Mouse (Mus musculus) E14TG2a.4 (cell line): Measurements from ENCODE around the gene Pdcd7.

Experiments
- H3K27me3 ChIP-seq: 2 replicates; pipeline ENCODE4 v1.6.1; 2014; ENCODE audit warnings: low read length, control low read depth; ENCODE audit not compliant: insufficient read depth
- H3K36me3 ChIP-seq: 2 replicates; pipeline ENCODE4 v1.6.1; 2014; ENCODE audit warnings: low read length, control low read depth; ENCODE audit not compliant: insufficient read depth
- H3K4me1 ChIP-seq: replicated peaks from 2 replicates; pipeline ENCODE4 v1.6.1; 2014; ENCODE audit warnings: low read depth, low read length, control low read depth
- H3K4me3 ChIP-seq: replicated peaks from 2 replicates; pipeline ENCODE4 v1.5.1; 2014; ENCODE audit warnings: mild to moderate bottlenecking, low read length
- H3K9me3 ChIP-seq: 2 replicates; pipeline ENCODE4 v1.6.1; 2014; ENCODE audit warnings: low read length, control low read depth
- CTCF ChIP-seq: conservative IDR thresholded peaks from 2 replicates; pipeline ENCODE4 v1.5.1; 2014; ENCODE audit warnings: low read length
- NANOG ChIP-seq: IDR thresholded peaks from 2 replicates; pipeline ENCODE4 v1.6.1; 2014; ENCODE audit warnings: borderline replicate concordance, low read length, mixed read lengths
- POU5F1 ChIP-seq: IDR thresholded peaks from 2 replicates; pipeline ENCODE4 v1.6.1; 2014; ENCODE audit warnings: low read length, borderline replicate concordance

Gene Pdcd7

DNA sequence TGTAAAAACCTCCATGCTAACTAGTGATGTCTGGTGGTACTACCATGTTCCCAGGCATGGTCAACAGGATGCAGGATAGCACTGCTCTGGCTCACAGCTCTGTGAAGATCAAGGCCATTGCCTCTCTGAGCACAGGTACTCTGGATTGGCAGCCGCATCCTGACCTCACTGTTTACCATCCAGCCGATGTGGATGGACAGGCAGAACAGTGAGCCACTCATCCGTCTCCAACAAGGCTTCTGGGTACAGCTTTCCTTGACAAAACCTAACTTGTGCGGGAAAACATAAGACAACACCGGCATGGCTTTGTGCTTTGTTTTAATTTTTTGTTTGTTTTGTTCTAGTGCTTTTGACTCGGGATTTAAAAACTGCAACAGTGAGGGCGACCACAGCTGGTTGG is 19.8 kb downstream of the Pdcd7 start:
- peaks cover 19% of the 10 kb centered on the region for H3K4me1 ChIP-seq
- TF ChIP-seq NANOG, result no peak
- no peak overlapping the region for H3K4me3 ChIP-seq
- H3K9me3 ChIP-seq, result no peaks in the 10 kb centered on the region
- peaks cover 32% of the 10 kb centered on the region for H3K36me3 ChIP-seq
- H3K27me3 ChIP-seq, result peaks cover under 1% of the 10 kb centered on the region; the same call in 1 of the 2 replicates

DNA sequence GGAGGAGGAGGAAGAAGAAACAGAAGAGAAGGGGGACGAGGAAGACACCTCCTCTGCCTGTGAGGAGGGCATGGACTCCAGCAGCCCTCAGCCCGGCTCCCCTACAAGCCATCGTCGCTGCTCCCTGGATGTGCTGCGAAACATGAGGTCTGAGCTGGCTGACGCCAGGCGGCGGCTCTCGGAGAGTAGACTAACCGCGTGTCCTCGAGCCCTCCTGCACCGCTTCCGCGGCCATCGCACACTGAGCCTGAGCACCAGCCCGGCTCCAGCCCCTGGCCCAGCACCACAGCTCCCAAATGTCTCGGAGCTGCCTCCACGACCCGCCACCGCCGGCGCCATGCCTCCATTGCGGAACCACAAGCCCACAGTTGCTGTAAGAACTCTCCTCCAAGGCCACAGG is 25.9 kb downstream of the Pdcd7 start:
- peaks cover 16% of the 10 kb centered on the region for H3K27me3 ChIP-seq
- H3K4me3 ChIP-seq, result peak overlapping the region; percentile 72
- TF ChIP-seq CTCF, result no peak
- no peak for TF ChIP-seq NANOG
- no peak for TF ChIP-seq POU5F1
- H3K36me3 ChIP-seq, result peaks cover 23% of the 10 kb centered on the region; the same call in 1 of the 2 replicates
- H3K9me3 ChIP-seq, result no peaks in the 10 kb centered on the region
- H3K4me1 ChIP-seq, result peaks cover 13% of the 10 kb centered on the region

DNA sequence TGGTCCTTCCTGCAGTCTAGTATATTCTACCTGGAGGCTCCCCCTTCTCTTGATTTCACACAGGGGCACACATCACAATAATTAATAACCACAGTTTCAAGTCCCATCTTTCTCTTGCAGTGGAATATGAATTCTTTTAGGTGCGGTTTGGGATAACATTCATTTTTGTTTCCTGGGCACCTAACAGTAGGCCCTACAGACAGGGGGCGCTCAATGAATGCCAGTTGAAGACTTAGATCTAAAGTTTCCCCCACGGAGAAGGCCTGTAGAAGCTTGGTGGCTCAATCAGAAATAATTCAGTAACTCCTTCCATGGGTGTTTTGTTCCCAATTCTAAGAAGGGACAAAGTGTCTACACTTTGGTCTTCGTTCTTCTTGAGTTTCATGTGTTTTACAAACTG is 26.5 kb downstream of the Pdcd7 start:
- Histone ChIP-seq H3K36me3 (peaks cover 29% of the 10 kb centered on the region), H3K4me1 (peaks cover 13% of the 10 kb centered on the region), H3K27me3 (peaks cover 22% of the 10 kb centered on the region), H3K4me3 (peak overlapping the region; percentile 72; the same call in 1 of the 2 replicates), H3K9me3 (no peaks in the 10 kb centered on the region)
- TF ChIP-seq NANOG (no peak), CTCF (peak; percentile 66), POU5F1 (no peak)

DNA sequence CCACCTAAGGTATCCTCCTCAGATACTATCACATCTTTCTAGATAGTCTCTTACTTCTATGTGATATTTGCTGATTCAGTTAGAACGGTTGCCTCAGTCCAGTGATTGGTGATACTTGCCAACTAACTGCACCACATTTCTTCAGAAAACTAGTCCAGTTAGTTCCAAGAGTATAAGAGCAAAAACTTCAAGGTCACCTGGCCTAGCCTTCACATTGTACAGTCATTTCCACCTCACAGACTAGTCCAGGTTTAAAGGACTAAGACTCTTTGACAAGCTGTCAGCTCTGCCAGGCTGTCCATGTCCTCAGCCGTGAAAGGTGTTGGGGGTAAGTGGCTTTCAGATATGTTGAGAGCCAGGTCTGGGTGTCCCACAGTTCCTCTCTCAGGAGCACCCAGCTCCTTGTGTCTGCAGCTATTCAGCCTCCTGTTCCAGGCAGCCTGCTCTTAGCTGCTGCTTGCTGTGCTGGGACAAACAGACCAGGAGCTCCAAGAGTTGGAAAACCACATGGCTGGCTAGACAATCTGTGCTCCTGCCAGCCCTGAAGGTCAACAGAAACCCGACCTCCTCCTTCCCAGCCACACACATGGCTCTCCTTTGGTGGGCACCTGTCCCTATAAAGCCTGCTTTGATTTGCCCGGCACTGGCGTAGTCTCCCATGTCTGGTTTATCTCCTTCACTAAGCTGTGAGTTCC is 28.7 kb downstream of the Pdcd7 start:
- no peak for TF ChIP-seq CTCF
- no peak for TF ChIP-seq NANOG
- TF ChIP-seq POU5F1, result no peak
- Histone ChIP-seq H3K4me1 (peaks cover 8% of the 10 kb centered on the region; the same call in 1 of the 2 replicates), H3K4me3 (no peak overlapping the region), H3K36me3 (peaks cover 33% of the 10 kb centered on the region), H3K9me3 (no peaks in the 10 kb centered on the region), H3K27me3 (peaks cover 25% of the 10 kb centered on the region)

DNA sequence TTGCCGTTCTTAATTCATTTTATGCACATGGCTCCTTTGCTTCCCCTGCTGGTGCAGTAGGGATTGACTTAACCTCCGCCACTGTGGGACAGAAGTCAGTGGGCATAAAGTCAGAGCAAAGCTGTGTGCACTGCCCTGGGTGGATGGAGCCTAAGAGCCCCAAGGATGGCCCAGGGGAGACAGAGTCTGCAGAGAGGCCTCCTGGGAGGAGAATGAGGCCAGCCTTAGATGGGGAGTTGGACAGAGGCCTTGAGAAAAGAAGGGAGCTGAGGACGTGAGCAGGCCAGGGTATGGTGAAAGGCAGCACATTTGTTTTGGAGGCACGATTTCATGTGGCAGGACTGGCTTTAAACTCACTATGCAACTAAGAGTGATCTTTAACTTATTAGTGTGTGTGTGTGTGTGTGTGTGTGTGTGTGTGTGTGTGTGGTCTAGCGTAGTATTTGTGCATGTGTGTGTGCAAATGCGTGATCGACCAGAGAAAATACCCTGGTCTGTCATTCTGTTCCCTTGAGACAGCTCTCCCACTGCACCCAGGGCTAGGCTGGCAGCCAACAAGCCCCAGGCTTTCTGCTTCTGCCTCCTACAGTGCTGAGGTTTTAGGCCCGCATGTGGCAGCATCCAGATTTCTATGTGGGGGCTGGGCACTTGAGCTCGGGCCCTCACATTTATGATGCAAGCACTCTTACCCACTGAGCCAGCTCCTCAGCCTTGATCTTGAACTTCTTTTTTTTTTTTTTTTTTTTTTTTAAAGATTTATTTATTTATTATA is 29.4 kb downstream of the Pdcd7 start:
- H3K36me3 ChIP-seq, result peaks cover 33% of the 10 kb centered on the region
- H3K9me3 ChIP-seq, result no peaks in the 10 kb centered on the region
- H3K4me3 ChIP-seq, result no peak overlapping the region
- H3K4me1 ChIP-seq, result peaks cover 8% of the 10 kb centered on the region; the same call in 1 of the 2 replicates
- H3K27me3 ChIP-seq, result peaks cover 26% of the 10 kb centered on the region
- no peak for TF ChIP-seq NANOG
- TF ChIP-seq POU5F1, result no peak
- TF ChIP-seq CTCF, result no peak

DNA sequence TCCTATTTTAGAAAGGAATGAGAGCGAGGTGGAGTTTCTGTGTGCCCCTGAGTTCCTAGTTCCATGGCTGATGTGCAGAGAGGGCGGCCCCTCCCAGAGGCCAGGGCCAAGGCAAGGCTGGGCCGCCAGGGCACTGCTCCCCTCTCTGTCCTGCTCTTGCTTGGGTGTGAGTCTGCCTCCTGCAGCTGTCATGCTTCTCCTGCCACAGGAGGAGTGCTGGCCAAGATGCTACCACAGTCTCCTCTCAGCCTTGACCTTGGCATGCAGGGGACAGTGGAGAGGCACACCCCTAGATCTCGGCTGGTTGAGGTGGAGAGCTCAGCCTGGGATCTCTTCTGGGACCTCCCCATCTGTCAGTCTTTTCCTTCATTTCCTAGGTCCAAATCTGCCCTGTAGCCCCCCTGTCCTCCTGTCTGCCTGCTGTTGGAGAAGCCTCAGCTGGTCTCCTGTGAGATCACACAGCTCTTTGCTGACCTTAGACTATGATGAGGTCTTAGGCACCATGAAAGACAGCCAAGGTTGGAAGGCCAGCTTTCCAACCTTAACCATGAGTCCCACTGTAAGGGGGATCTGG is 35.2 kb downstream of the Pdcd7 start:
- Histone ChIP-seq H3K9me3 (no peaks in the 10 kb centered on the region), H3K27me3 (peaks cover 30% of the 10 kb centered on the region)

DNA sequence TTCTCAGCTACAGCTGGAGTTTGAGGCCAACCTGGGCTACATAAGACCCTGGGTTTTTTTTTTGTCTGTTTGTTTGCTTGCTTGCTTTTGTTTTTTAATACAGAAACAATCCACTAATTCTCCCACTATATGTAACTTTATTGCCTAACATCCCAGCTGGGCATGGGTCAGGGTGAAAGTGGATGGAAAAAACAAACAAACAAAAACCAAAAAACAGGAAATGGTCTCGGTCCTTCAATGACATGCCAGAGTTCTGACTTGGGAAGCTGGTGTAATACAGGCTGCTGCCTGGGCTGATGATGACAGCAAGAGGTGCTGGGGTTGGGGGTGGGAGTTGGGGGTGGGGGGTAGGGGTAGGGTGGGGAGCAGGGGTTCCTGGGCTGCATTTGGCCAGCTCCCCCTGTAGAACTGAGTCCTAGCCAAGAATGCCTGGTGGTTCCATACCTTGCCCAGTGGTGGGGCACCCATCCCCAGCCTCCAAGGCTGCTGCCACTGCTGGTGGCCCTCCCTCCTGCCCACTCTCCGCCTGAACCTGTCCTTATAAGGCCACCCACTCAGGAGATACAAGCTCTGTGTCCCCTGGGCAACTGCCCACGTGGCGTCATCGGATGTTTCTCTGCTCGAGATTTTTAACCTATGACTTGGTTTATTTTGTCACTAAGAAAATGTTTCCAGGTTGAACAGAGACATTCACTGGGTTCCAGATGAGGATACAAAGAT is 36.3 kb downstream of the Pdcd7 start:
- Histone ChIP-seq H3K4me1 (no peaks in the 10 kb centered on the region), H3K27me3 (peaks cover 30% of the 10 kb centered on the region), H3K4me3 (no peak overlapping the region), H3K36me3 (peaks cover 7% of the 10 kb centered on the region), H3K9me3 (no peaks in the 10 kb centered on the region)
- TF ChIP-seq POU5F1, result no peak
- no peak for TF ChIP-seq NANOG
- TF ChIP-seq CTCF, result no peak

More for the DNA sequence above, 35.2 kb downstream of the Pdcd7 start:
- TF ChIP-seq POU5F1, result no peak
- TF ChIP-seq CTCF, result no peak
- Histone ChIP-seq H3K4me1 (no peaks in the 10 kb centered on the region), H3K4me3 (no peak overlapping the region), H3K36me3 (peaks cover 15% of the 10 kb centered on the region)

DNA sequence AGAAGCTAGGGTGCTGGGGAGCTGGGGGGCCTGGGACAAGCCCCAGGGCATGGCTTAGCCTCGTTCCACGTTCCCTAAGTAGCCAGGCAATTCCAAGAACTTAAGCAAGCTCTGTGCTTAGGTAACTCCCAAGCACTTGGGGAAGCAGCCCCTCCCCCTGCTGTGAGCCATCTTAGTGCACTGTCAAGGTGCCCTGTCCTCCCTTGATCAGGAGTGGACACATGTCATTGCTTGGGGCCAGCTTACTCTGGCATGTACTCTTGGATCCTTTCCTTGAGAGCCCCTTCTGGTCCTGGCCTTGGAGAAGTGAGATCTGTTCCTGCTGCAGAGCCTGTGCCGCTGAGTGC is 36.8 kb downstream of the Pdcd7 start:
- Histone ChIP-seq H3K36me3 (peaks cover 1% of the 10 kb centered on the region; the same call in 1 of the 2 replicates), H3K4me3 (no peak overlapping the region), H3K4me1 (no peaks in the 10 kb centered on the region), H3K27me3 (peaks cover 26% of the 10 kb centered on the region), H3K9me3 (no peaks in the 10 kb centered on the region)
- TF ChIP-seq CTCF, result no peak
- no peak for TF ChIP-seq NANOG
- no peak for TF ChIP-seq POU5F1
